Mouse (Mus musculus): ENCODE results near the gene Gga3.
A peak's percentile ranks its signal among the peaks of the same experiment; 100 is the strongest.

Gga3 gene

GRCm38 (mm10) chr11:115612059-115612409 is 8.2 kb upstream of the Gga3 start:
- DNase-seq = peak; percentile 91

- DNase-seq = no peak
Measured at GRCm38 (mm10) chr11:115611173-115611572, 7.3 kb upstream of the Gga3 start.

- DNase-seq = no peak
Measured at GRCm38 (mm10) chr11:115609576-115609975, 5.7 kb upstream of the Gga3 start.

- DNase-seq = no peak
Measured at GRCm38 (mm10) chr11:115608421-115609399, 4.9 kb upstream of the Gga3 start.

GRCm38 (mm10) chr11:115606733-115607132 is 2.9 kb upstream of the Gga3 start:
- no peak for DNase-seq

GRCm38 (mm10) chr11:115604304-115604696 is 449 bp upstream of the Gga3 start:
- DNase-seq = no peak

- no peak for DNase-seq
Measured at GRCm38 (mm10) chr11:115603128-115603475, 749 bp downstream of the Gga3 start.

GRCm38 (mm10) chr11:115601174-115601573 is 2.7 kb downstream of the Gga3 start:
- no peak for DNase-seq

GRCm38 (mm10) chr11:115600743-115601142 is 3.1 kb downstream of the Gga3 start:
- DNase-seq = no peak

GRCm38 (mm10) chr11:115599722-115600121 is 4.1 kb downstream of the Gga3 start:
- no peak for DNase-seq

GRCm38 (mm10) chr11:115598309-115598708 is 5.5 kb downstream of the Gga3 start:
- no peak for DNase-seq

- DNase-seq = no peak
Measured at GRCm38 (mm10) chr11:115595209-115595608, 8.6 kb downstream of the Gga3 start.

- DNase-seq = no peak
Measured at GRCm38 (mm10) chr11:115590526-115591075, 13.2 kb downstream of the Gga3 start.

GRCm38 (mm10) chr11:115587984-115588383 is 15.9 kb downstream of the Gga3 start:
- no peak for DNase-seq

- no peak for DNase-seq
Measured at GRCm38 (mm10) chr11:115586403-115586802, 17.4 kb downstream of the Gga3 start.

- peak; percentile 61 for DNase-seq
Measured at GRCm38 (mm10) chr11:115585573-115586100, 18.2 kb downstream of the Gga3 start.

- DNase-seq = no peak
Measured at GRCm38 (mm10) chr11:115584376-115585073, 19.3 kb downstream of the Gga3 start.

- no peak for DNase-seq
Measured at GRCm38 (mm10) chr11:115582913-115583606, 20.8 kb downstream of the Gga3 start.

- DNase-seq = no peak
Measured at GRCm38 (mm10) chr11:115579080-115579479, 24.8 kb downstream of the Gga3 start.

GRCm38 (mm10) chr11:115564961-115565360 is 38.9 kb downstream of the Gga3 start:
- DNase-seq = no peak

- DNase-seq = peak; percentile 98
Measured at GRCm38 (mm10) chr11:115564064-115564809, 39.6 kb downstream of the Gga3 start, which contains the start of gene Nup85. TSS of gene Nup85 (plus strand) at chr11:115564434.

GRCm38 (mm10) chr11:115563406-115563805 is 40.4 kb downstream of the Gga3 start:
- DNase-seq = no peak

Data from lung, postnatal 10 days (tissue).